Mouse (Mus musculus) stomach, embryonic 16.5 days (tissue): Measurements from ENCODE around the gene Gm10837. TPM values are rescaled to one million over a fixed set of nuclear protein-coding genes. Genes with fewer than 3 reads are reported as not detected.

Source experiments
- polyA plus RNA-seq: library from polyadenylated mRNA; unstranded; fragments of >200 nt; fragmentation: Nextera tagmentation; extraction: Ambion mirVana; gene quantifications from 2 replicates; pipeline ENCODE4 v1.2.1, GENCODE M21; 2015

Gene Gm10837
- polyA plus RNA-seq, 1 experiment from 2014 or later: not detected

Other genes starting within 250 kb of the Gm10837 start
- gene Gm5089, start 39.5 kb upstream of the Gm10837 start, polyA plus RNA-seq: not detected in 2 replicates
- gene Zic5, start 24.9 kb upstream of the Gm10837 start, polyA plus RNA-seq: not detected in 2 replicates
- not detected in 2 replicates for gene Zic2, start 15.2 kb upstream of the Gm10837 start, polyA plus RNA-seq
- 19.7 and 21.1 TPM in 2 replicates for gene Pcca, start 43.7 kb downstream of the Gm10837 start, polyA plus RNA-seq